ENCODE assay signal across 8 mouse cellular contexts in genomic region chr5:33704945-33705611, GRCm38 (mm10). TPM values are rescaled to one million over a fixed set of nuclear protein-coding genes. Genes with fewer than 3 reads are reported as not detected.
DNase-seq lines count a peak whose midpoint lies in the region; ATAC-seq and TF ChIP-seq lines count a peak whose summit lies in the region.

No protein-coding gene starts in this region.

- 0 out of 2 replicates have a peak, but pooled peaks have one; percentile 11 for ATAC-seq in heart, embryonic 11.5 days (replicated peaks; ENCODE audit: insufficient number of reproducible peaks, low FRiP score, low TSS enrichment)
- ATAC-seq in forebrain, embryonic 16.5 days: peak; percentile 79
- ATAC-seq in stomach, embryonic 15.5 days (ENCODE audit: insufficient read depth, low FRiP score, low read depth): peak; percentile 30; the same call in 1 of the 2 replicates
- ATAC-seq in inflammation-experienced regulatory T-cells, adult 6 months: no peak

- H3K36me3 ChIP-seq in heart, embryonic 11.5 days (ENCODE audit: control insufficient read depth, insufficient read depth, low read length): no peaks in the 10 kb centered on the region
- H3K36me3 ChIP-seq in E14TG2a.4 (ENCODE audit: insufficient read depth, low read length): no peaks in the 10 kb centered on the region
- no peaks in the 10 kb centered on the region for H3K36me3 ChIP-seq in forebrain, embryonic 16.5 days (ENCODE audit: control insufficient read depth, insufficient read depth)
- no peaks in the 10 kb centered on the region for H3K36me3 ChIP-seq in limb, embryonic 10.5 days
- H3K36me3 ChIP-seq in stomach, embryonic 15.5 days: no peaks in the 10 kb centered on the region

- H3K9me3 ChIP-seq in heart, embryonic 11.5 days (replicated peaks; ENCODE audit: control insufficient read depth, low read length): no peaks in the 10 kb centered on the region
- H3K9me3 ChIP-seq in E14TG2a.4 (ENCODE audit: low read length): no peaks in the 10 kb centered on the region
- no peaks in the 10 kb centered on the region for H3K9me3 ChIP-seq in forebrain, embryonic 16.5 days (ENCODE audit: control insufficient read depth, low read length)
- no peaks in the 10 kb centered on the region for H3K9me3 ChIP-seq in limb, embryonic 10.5 days (replicated peaks)
- H3K9me3 ChIP-seq in stomach, embryonic 15.5 days: no peaks in the 10 kb centered on the region

- H3K4me2 ChIP-seq in heart, embryonic 11.5 days: peak overlapping the region; percentile 22
- H3K4me2 ChIP-seq in forebrain, embryonic 16.5 days (ENCODE audit: low read length): no peak overlapping the region
- 0 out of 2 replicates have a peak overlapping the region, but pooled peaks have one; percentile 16 for H3K4me2 ChIP-seq in stomach, embryonic 15.5 days

- peaks cover 4% of the 10 kb centered on the region for H3K27me3 ChIP-seq in heart, embryonic 11.5 days (ENCODE audit: control insufficient read depth, insufficient read depth, low read length)
- peaks cover 88% of the 10 kb centered on the region for H3K27me3 ChIP-seq in E14TG2a.4 (ENCODE audit: insufficient read depth, low read length)
- H3K27me3 ChIP-seq in forebrain, embryonic 16.5 days (replicated peaks; ENCODE audit: control insufficient read depth, insufficient read depth, low read length): no peaks in the 10 kb centered on the region
- H3K27me3 ChIP-seq in limb, embryonic 10.5 days (ENCODE audit: low read depth, poor library complexity, severe bottlenecking): peaks cover 27% of the 10 kb centered on the region
- no peaks in the 10 kb centered on the region for H3K27me3 ChIP-seq in stomach, embryonic 15.5 days (replicated peaks)

- TF ChIP-seq CTCF in E14TG2a.4 (conservative IDR thresholded peaks at IDR 0.05; ENCODE audit: low read length): no peak

- WGBS in heart, embryonic 11.5 days (ENCODE audit: insufficient replicate concordance): 6% methylated on average over 11 of the region's 11 CpGs
- WGBS in forebrain, embryonic 16.5 days: 7% methylated on average over 11 of the region's 11 CpGs
- 6% methylated on average over 11 of the region's 11 CpGs for WGBS in limb, embryonic 10.5 days
- WGBS in stomach, embryonic 15.5 days: 15% methylated on average over 11 of the region's 11 CpGs

- no peak for DNase-seq in heart, adult 18-20 months
- DNase-seq in limb, embryonic 10.5 days (ENCODE audit: low spot score): peak; percentile 60
- no peak for DNase-seq in urinary bladder, postnatal 14 days (ENCODE audit: low spot score)

- no peak overlapping the region for H3K4me3 ChIP-seq in heart, embryonic 11.5 days (ENCODE audit: low read depth, low read length)
- peak overlapping the region; percentile 23; the same call in 1 of the 2 replicates for H3K4me3 ChIP-seq in E14TG2a.4 (replicated peaks; ENCODE audit: low read length)
- no peak overlapping the region for H3K4me3 ChIP-seq in forebrain, embryonic 16.5 days (replicated peaks; ENCODE audit: low read length)
- H3K4me3 ChIP-seq in limb, embryonic 10.5 days: peak overlapping the region; percentile 16; the same call in 1 of the 2 replicates
- no peak overlapping the region for H3K4me3 ChIP-seq in stomach, embryonic 15.5 days (replicated peaks)

- H3K4me1 ChIP-seq in heart, embryonic 11.5 days (ENCODE audit: control insufficient read depth, insufficient read depth, low read length): peaks cover 37% of the 10 kb centered on the region
- peaks cover 37% of the 10 kb centered on the region for H3K4me1 ChIP-seq in E14TG2a.4 (replicated peaks; ENCODE audit: low read depth, low read length)
- peaks cover 16% of the 10 kb centered on the region for H3K4me1 ChIP-seq in forebrain, embryonic 16.5 days (replicated peaks; ENCODE audit: control insufficient read depth, insufficient read depth, low read length)
- peaks cover 40% of the 10 kb centered on the region for H3K4me1 ChIP-seq in limb, embryonic 10.5 days
- peaks cover 38% of the 10 kb centered on the region for H3K4me1 ChIP-seq in stomach, embryonic 15.5 days

- H3K9ac ChIP-seq in heart, embryonic 11.5 days (ENCODE audit: low read depth, low read length): peak overlapping the region; percentile 36; the same call in 1 of the 2 replicates
- H3K9ac ChIP-seq in forebrain, embryonic 16.5 days (replicated peaks; ENCODE audit: low read depth, low read length): no peak overlapping the region
- no peak overlapping the region for H3K9ac ChIP-seq in stomach, embryonic 15.5 days

- 0 out of 2 replicates have a peak overlapping the region, but pooled peaks have one; percentile 10 for H3K27ac ChIP-seq in heart, embryonic 11.5 days (ENCODE audit: low read depth, low read length)
- peak overlapping the region; percentile 71; the same call in 1 of the 2 replicates for H3K27ac ChIP-seq in forebrain, embryonic 16.5 days (ENCODE audit: low read length)
- peak overlapping the region; percentile 74 for H3K27ac ChIP-seq in limb, embryonic 10.5 days
- H3K27ac ChIP-seq in stomach, embryonic 15.5 days: no peak overlapping the region

RNA-seq across cellular contexts. Expression of gene Fgfr3, which starts 16.4 kb away (rescaled TPM):
- 4.4 and 4.9 TPM in 2 replicates for polyA plus RNA-seq in heart, embryonic 11.5 days (2014; fragmentation: Nextera tagmentation; extraction: Ambion mirVana)
- 10 to 100 TPM; 10.3 to 11.9 TPM for total RNA-seq in heart, adult 18-20 months (2021)
- polyA plus RNA-seq in forebrain, embryonic 16.5 days (2015; fragmentation: Nextera tagmentation; extraction: Ambion mirVana): 29.9 and 33.0 TPM in 2 replicates
- 4.9 and 10.5 TPM in 2 replicates for polyA plus RNA-seq in limb, embryonic 10.5 days (2016; fragmentation: Nextera tagmentation; extraction: Ambion mirVana)
- polyA plus RNA-seq in stomach, embryonic 15.5 days (2015; fragmentation: Nextera tagmentation; extraction: Ambion mirVana): 25.3 and 29.2 TPM in 2 replicates
- polyA plus RNA-seq in inflammation-experienced regulatory T-cells, adult 6 months (2017; shearing (Covaris generic)): not detected

RNA-seq across cellular contexts. Expression of gene Tmem129, which starts 46.9 kb away (rescaled TPM):
- polyA plus RNA-seq in heart, embryonic 11.5 days (2014; fragmentation: Nextera tagmentation; extraction: Ambion mirVana): 41.5 and 42.3 TPM in 2 replicates
- 10 to 100 TPM; 19.5 to 19.6 TPM for total RNA-seq in heart, adult 18-20 months (2021)
- polyA plus RNA-seq in forebrain, embryonic 16.5 days (2015; fragmentation: Nextera tagmentation; extraction: Ambion mirVana): 35.4 and 39.1 TPM in 2 replicates
- 40.5 and 47.2 TPM in 2 replicates for polyA plus RNA-seq in limb, embryonic 10.5 days (2016; fragmentation: Nextera tagmentation; extraction: Ambion mirVana)
- polyA plus RNA-seq in stomach, embryonic 15.5 days (2015; fragmentation: Nextera tagmentation; extraction: Ambion mirVana): 33.7 and 35.6 TPM in 2 replicates
- 10 to 100 TPM; 26.3 to 33.7 (median 32.2) TPM for polyA plus RNA-seq in inflammation-experienced regulatory T-cells, adult 6 months (2017; shearing (Covaris generic))

RNA-seq across cellular contexts. Expression of gene Tacc3, which starts 47.1 kb away (rescaled TPM):
- 171 and 186 TPM in 2 replicates for polyA plus RNA-seq in heart, embryonic 11.5 days (2014; fragmentation: Nextera tagmentation; extraction: Ambion mirVana)
- total RNA-seq in heart, adult 18-20 months (2021): 1 to 10 TPM; 1.5 to 2.5 TPM
- 71.9 and 85.2 TPM in 2 replicates for polyA plus RNA-seq in forebrain, embryonic 16.5 days (2015; fragmentation: Nextera tagmentation; extraction: Ambion mirVana)
- polyA plus RNA-seq in limb, embryonic 10.5 days (2016; fragmentation: Nextera tagmentation; extraction: Ambion mirVana): 323 and 325 TPM in 2 replicates
- polyA plus RNA-seq in stomach, embryonic 15.5 days (2015; fragmentation: Nextera tagmentation; extraction: Ambion mirVana): 155 and 165 TPM in 2 replicates
- polyA plus RNA-seq in inflammation-experienced regulatory T-cells, adult 6 months (2017; shearing (Covaris generic)): 100 to 1,000 TPM in 1 of 3 experiments, 10 to 100 TPM in 2; 19.1 to 147 (median 22.1) TPM

RNA-seq across cellular contexts. Expression of gene Slbp, which starts 52.7 kb away (rescaled TPM):
- polyA plus RNA-seq in heart, embryonic 11.5 days (2014; fragmentation: Nextera tagmentation; extraction: Ambion mirVana): 162 and 166 TPM in 2 replicates
- 10 to 100 TPM; 13.5 to 14.7 TPM for total RNA-seq in heart, adult 18-20 months (2021)
- 126 and 130 TPM in 2 replicates for polyA plus RNA-seq in forebrain, embryonic 16.5 days (2015; fragmentation: Nextera tagmentation; extraction: Ambion mirVana)
- 340 and 345 TPM in 2 replicates for polyA plus RNA-seq in limb, embryonic 10.5 days (2016; fragmentation: Nextera tagmentation; extraction: Ambion mirVana)
- 208 and 215 TPM in 2 replicates for polyA plus RNA-seq in stomach, embryonic 15.5 days (2015; fragmentation: Nextera tagmentation; extraction: Ambion mirVana)
- polyA plus RNA-seq in inflammation-experienced regulatory T-cells, adult 6 months (2017; shearing (Covaris generic)): 100 to 1,000 TPM; 121 to 329 (median 129) TPM

Comparison
In these comparisons a context has a peak if more than half of its experiments do, and no peak if none do; other contexts are left out.
1. H3K4me3 ChIP-seq: peak in E14TG2a.4 (single experiment) and limb, embryonic 10.5 days (single experiment); none in heart, embryonic 11.5 days (single experiment), forebrain, embryonic 16.5 days (single experiment) and stomach, embryonic 15.5 days (single experiment).